Mouse (Mus musculus) heart, embryonic 15.5 days (tissue): ENCODE results near the gene Tagap1. TPM values are rescaled to one million over a fixed set of nuclear protein-coding genes. Genes with fewer than 3 reads are reported as not detected.
"Not testable (repeated sequence)": the region's sequence is repeated elsewhere in the genome, so short reads cannot be mapped to it uniquely, and the experiment has no call there.

ENCODE experiments used
- ATAC-seq: fragments of 200-750 bp; cut with Nextera tagmentation; replicated peaks from 2 replicates; pipeline ENCODE4 v1.8.0; 2017; ENCODE audit warnings: low read depth, moderate TSS enrichment; ENCODE audit not compliant: insufficient number of reproducible peaks, insufficient read depth, low FRiP score
- H3K27ac ChIP-seq: fragments of 300-500 bp; sonication (generic); 2 replicates; pipeline ENCODE4 v1.5.1; 2015; ENCODE audit warnings: mild to moderate bottlenecking, inconsistent platforms
- H3K27me3 ChIP-seq: fragments of 300-500 bp; sonication (generic); 2 replicates; pipeline ENCODE4 v1.6.1; 2015; ENCODE audit warnings: inconsistent platforms
- H3K36me3 ChIP-seq: fragments of 300-500 bp; sonication (generic); 2 replicates; pipeline ENCODE4 v1.6.1; 2015; ENCODE audit warnings: mild to moderate bottlenecking, inconsistent platforms
- H3K4me1 ChIP-seq: fragments of 300-500 bp; sonication (generic); replicated peaks from 2 replicates; pipeline ENCODE4 v1.6.1; 2015; ENCODE audit warnings: inconsistent platforms
- H3K4me2 ChIP-seq: fragments of 300-500 bp; sonication (generic); 2 replicates; pipeline ENCODE4 v1.6.1; 2015; ENCODE audit warnings: inconsistent platforms, mild to moderate bottlenecking, moderate library complexity
- H3K4me3 ChIP-seq: fragments of 300-500 bp; sonication (generic); 2 replicates; pipeline ENCODE4 v1.5.1; 2015; ENCODE audit warnings: mild to moderate bottlenecking, inconsistent platforms
- H3K9ac ChIP-seq: fragments of 300-500 bp; sonication (generic); 2 replicates; pipeline ENCODE4 v1.6.1; 2015; ENCODE audit warnings: mild to moderate bottlenecking, inconsistent platforms
- H3K9me3 ChIP-seq: fragments of 300-500 bp; sonication (generic); replicated peaks from 2 replicates; pipeline ENCODE4 v1.6.1; 2016; ENCODE audit warnings: inconsistent platforms
- WGBS: fragments of 180-500 bp; shearing (Covaris S2); methylation state at CpG from one replicate; pipeline ENCODE4 v1.1.7; 2015; ENCODE audit warnings: mixed read lengths; 5-methylcytosine and 5-hydroxymethylcytosine counted together
- polyA plus RNA-seq: library from polyadenylated mRNA; unstranded; fragments of >200 nt; fragmentation: Nextera tagmentation; extraction: Ambion mirVana; gene quantifications from 2 replicates; pipeline ENCODE4 v1.2.1, GENCODE M21; 2015

Gene Tagap1
- polyA plus RNA-seq, 1 experiment from 2014 or later, result 23.7 TPM

DNA sequence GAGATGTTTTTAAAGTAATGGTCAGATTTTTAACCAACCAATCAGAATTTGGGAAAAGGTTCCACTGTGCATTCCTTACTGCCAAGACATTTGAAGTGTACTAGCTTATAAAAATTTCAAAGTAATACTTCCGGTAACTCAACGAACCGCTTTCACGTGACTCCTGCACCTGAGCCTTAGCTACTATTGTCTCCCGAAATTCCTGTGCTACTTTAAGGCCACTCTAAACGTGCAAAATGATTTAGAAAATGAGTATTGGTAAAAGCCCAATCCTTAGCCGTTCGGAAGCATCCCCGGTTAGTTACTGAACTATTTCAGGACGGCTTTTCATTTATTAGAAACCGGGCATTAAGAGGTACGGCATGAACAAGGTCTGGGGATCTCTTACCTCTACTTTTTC is 607 bp downstream of the Tagap1 start:
- H3K27me3 ChIP-seq, H3K4me1 ChIP-seq, H3K9me3 ChIP-seq, ATAC-seq, H3K27ac ChIP-seq, H3K36me3 ChIP-seq: not testable (repeated sequence)
- peak overlapping the region; percentile 58 for H3K4me3 ChIP-seq
- under 1% methylated on average over 12 of the region's 12 CpGs for WGBS
- H3K4me2 ChIP-seq, result peak overlapping the region; percentile 49
- H3K9ac ChIP-seq, result peak overlapping the region; percentile 63; the same call in 1 of the 2 replicates

DNA sequence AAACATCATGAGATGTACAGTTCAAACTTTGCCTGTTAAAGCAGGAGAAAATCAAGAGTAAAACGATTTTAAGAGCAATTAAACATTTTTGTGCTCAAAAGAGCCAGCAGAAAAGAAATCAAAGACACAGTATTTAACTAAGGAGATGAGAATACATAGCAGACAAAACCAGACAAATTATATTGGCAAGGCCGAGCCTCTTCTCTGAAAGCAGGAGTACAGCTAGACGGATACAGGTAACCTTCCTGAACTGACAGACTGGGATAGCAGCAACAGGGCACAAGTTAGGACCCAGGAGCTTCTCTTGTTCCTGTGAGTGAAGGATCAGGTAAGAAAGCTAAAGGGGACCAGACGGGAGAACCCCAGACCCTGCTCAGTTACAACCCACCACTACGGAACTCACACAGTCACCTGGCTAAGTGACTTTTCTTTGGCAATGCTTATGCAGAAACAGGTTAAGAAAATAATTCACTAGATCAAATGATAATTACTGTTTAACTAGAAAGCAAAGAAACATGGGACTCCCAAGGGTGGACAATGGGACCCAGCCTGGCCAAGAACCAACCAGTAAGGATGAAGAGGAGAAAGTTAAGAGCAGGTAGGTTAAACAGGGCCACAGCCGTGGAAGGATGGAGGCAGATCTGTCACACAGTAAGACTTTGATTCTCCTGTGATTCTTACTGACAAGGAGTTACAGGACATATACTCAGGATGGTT is 1.3 kb downstream of the Tagap1 start:
- not testable (repeated sequence) for H3K27ac ChIP-seq, H3K27me3 ChIP-seq, H3K9ac ChIP-seq, ATAC-seq, H3K36me3 ChIP-seq, H3K4me1 ChIP-seq, H3K9me3 ChIP-seq
- Histone ChIP-seq H3K4me3 (peak overlapping the region; percentile 58), H3K4me2 (peak overlapping the region; percentile 49)
- 57% methylated on average over 5 of the region's 6 CpGs for WGBS

DNA sequence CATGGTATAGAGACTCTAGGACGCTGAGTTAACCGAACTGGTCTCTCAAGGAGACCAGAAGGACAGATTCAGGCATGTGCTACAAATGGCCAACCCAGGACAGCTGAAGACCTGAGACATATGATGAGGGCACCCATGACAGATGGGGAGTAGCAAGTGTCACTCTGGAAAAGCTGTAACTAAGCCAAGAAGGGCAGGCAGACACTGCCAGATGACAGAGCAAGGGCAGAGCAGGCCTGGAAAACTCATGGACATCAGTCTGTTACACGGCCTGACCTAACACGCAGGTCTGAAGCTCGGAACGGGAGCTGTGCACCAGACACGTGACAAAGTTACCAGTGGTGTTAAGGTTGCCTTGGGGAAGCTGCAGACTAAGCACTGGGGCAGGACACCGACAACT is 2.1 kb downstream of the Tagap1 start:
- 77% methylated on average over 7 of the region's 8 CpGs for WGBS
- H3K27ac ChIP-seq, H3K4me3 ChIP-seq, H3K27me3 ChIP-seq, H3K4me1 ChIP-seq, H3K36me3 ChIP-seq, H3K4me2 ChIP-seq, H3K9ac ChIP-seq, H3K9me3 ChIP-seq, ATAC-seq: not testable (repeated sequence)

DNA sequence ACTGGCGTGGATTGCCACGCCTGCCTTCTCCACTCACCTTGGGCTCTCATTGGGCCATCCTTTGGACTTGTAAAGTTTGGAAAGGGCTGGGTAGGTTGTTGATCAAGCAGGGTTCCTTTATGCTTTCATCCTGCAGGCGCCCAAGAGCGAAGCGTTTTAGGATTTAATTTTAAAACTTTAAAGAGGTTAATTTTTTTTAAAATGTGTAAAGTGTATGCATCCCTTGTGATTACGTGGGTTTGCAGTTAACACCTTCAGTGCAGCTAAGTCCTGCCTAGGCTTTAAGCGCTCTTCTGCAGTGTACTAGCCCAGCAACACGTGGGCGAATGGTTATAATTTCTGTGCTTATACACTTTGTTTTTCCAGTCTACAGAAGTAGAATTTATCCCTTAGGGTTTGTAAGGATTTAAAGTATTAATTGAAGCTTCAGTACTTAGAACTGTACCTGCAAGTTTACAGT is 12.2 kb downstream of the Tagap1 start:
- H3K9ac ChIP-seq, result peak overlapping the region; percentile 73
- not testable (repeated sequence) for H3K27me3 ChIP-seq, H3K9me3 ChIP-seq, H3K36me3 ChIP-seq, H3K4me1 ChIP-seq
- WGBS, result 8% methylated on average over 9 of the region's 9 CpGs
- H3K27ac ChIP-seq, result peak overlapping the region; percentile 95
- peak overlapping the region; percentile 72 for H3K4me2 ChIP-seq
- H3K4me3 ChIP-seq, result peak overlapping the region; percentile 67
- ATAC-seq, result 0 out of 2 replicates have a peak, but pooled peaks have one; percentile 8

DNA sequence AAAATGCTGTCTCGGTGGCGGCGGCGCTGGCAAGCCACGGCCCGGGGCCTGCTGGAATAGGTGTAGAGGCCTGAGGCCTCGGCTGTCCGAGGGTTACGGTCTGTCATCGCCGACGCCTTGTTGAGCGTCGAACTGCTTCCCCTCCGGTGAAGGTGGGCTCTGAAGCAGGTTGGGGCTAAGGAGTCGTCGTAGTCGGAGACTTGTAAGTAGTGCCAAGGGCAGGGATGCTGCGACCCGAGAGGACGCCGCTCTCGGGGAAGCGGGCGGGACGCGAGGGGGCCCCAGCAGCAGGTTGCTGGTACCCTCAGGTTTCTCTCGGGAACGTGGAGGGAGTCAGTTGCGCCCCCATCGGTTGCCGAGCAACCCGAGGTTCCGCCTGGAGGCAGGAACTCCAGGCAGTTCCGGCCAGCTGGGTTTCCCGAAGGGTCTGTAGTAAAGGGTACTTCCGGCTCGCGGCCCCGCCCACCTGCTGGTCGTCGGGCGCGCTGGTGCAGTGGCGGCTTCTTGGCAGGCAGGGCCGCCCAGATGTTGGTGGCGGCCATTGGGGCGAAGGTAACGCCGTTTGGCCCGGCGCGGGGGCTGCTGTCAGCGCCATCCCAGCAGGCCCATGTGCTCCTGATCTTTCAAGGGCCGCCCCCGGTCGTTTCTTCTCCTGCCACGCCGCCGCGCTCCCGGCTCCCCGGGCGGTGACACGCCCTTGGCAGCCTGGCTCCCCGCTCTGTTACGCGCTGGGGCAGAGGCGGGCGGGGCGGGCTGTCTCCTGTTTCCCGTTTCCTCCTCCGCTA is 12.8 kb downstream of the Tagap1 start, which contains the start of gene Rsph3b:
Gene Rsph3b, minus strand, starts transcription at position 699 of the 785 bp plus-strand sequence.
- H3K27me3 ChIP-seq, H3K9me3 ChIP-seq, H3K4me1 ChIP-seq, H3K36me3 ChIP-seq: not testable (repeated sequence)
- Histone ChIP-seq H3K4me2 (peak within 1 kb of the TSS; percentile 72), H3K4me3 (peak within 1 kb of the TSS; percentile 67), H3K27ac (peak within 1 kb of the TSS; percentile 95), H3K9ac (peak within 1 kb of the TSS; percentile 73)
- WGBS, result under 1% methylated on average over 73 of the region's 73 CpGs
- ATAC-seq, result peak; percentile 97

DNA sequence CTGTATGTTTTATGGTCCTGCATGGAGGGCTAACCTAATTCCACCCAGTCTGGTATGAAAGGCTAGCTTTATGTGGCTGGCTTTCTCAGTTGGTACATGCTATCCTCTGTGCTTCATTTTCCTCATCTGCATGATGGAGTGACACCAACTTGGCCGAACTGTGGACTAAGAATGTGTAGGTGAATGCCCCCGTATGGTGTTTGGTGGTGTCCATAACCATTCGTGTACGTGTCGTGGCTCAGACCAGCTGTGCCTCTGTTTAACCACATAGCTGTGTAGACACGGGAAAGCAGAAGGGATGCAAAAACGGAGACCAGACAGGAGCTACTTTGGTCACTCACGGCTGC is 13.3 kb downstream of the Tagap1 start:
- Histone ChIP-seq H3K4me3 (peak overlapping the region; percentile 67), H3K4me2 (peak overlapping the region; percentile 72), H3K9ac (peak overlapping the region; percentile 73; the same call in 1 of the 2 replicates)
- not testable (repeated sequence) for H3K27ac ChIP-seq, ATAC-seq, H3K36me3 ChIP-seq, H3K4me1 ChIP-seq, H3K9me3 ChIP-seq, H3K27me3 ChIP-seq
- WGBS, result no CpG with 5 or more reads among the region's 8 CpGs

DNA sequence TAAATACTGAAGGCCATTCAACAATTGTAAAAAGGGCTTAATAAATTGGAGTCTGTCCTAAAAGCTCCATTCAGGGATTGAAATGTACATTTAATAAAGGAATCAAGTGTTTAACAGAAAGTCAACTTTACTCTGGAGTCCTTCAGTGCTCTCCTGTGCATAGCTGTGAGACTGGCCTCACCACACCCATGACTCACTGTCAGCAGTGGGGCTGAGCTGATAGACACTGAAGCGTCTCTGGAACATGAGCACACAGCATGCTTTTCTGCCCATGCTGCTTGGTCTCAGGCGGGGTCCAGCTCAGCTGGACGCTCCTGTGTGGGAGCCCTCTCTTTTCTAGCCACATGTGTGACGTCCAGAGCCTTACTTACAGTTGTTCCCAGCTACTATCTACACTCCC is 18.4 kb downstream of the Tagap1 start:
- not testable (repeated sequence) for H3K9me3 ChIP-seq, H3K27ac ChIP-seq, H3K4me1 ChIP-seq, H3K4me2 ChIP-seq, H3K27me3 ChIP-seq, H3K9ac ChIP-seq, H3K36me3 ChIP-seq, ATAC-seq, H3K4me3 ChIP-seq
- whole genome bisulfite sequencing, result no CpG with 5 or more reads among the region's 4 CpGs

DNA sequence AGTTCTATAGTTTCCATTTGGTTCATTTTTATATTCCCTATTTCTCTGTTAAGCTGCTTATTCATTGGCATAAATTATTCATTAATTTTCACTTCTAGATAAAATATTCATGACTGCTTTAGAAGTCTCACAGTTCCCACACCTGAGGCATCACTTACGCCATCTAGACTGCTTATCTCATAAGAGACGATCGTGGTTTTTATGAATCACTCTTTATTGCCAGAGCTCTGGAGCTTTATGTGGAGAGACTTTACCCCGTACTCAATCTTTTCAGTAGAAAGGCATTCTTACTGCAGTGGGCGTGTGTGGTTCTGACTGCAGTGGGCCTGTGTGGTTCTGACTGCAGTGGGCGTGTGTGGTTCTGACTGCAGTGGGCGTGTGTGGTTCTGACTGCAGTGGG is 29.3 kb downstream of the Tagap1 start:
- not testable (repeated sequence) for H3K27me3 ChIP-seq, H3K4me2 ChIP-seq, ATAC-seq, H3K36me3 ChIP-seq, H3K4me3 ChIP-seq, H3K4me1 ChIP-seq, H3K9ac ChIP-seq, H3K27ac ChIP-seq, H3K9me3 ChIP-seq
- WGBS, result 90% methylated on average over 7 of the region's 7 CpGs

DNA sequence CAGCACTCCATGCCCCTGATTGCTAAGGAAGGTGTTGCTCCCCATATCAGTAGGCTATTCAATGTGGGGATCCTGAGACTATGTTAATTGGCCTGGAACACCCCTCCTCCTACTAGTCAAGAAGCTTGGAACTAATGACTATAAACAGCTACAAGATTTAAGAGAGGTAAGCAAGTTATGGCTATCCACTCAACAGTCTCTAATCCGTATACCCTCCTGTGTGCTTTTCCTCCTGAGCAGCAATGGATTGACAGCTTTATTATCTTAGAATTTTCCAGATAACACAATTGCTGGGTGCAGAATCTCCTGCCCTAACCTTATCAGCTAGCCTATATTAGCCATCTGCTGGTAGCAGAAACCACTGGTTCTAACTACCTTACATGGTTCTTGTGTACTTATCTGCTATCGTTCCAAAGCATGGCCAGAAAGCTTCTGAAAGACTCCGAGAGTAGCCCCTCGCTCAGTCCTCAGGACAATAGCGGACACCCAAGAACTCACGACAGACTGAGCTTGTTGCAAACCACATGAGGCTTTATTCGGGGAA is 40.5 kb downstream of the Tagap1 start:
- not testable (repeated sequence) for ATAC-seq, H3K27me3 ChIP-seq, H3K4me1 ChIP-seq, H3K4me2 ChIP-seq, H3K36me3 ChIP-seq, H3K4me3 ChIP-seq, H3K9ac ChIP-seq, H3K27ac ChIP-seq, H3K9me3 ChIP-seq
- WGBS, result 73% methylated on average over 7 of the region's 7 CpGs

DNA sequence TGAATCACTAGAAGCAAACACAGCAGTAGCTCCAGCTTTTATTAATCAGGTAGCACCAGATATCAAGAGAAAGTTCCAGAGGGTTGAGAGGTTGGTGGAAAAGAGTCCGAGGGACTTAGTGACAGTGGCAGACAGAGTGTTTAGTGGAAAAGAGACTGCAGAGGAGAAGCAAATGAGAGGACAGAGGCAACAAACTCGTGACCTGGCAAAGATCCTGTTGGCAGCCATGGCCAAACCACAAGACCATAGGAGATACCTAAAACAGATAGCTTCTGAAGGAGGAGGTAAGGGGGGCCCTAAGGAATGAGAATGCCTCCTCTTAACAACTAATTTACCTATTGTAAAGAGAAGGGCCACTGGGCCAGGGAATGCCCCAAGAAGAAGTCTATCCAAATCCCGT is 41.6 kb downstream of the Tagap1 start:
- H3K4me2 ChIP-seq, H3K36me3 ChIP-seq, H3K9ac ChIP-seq, H3K27ac ChIP-seq, H3K9me3 ChIP-seq, H3K4me3 ChIP-seq, H3K27me3 ChIP-seq, ATAC-seq, H3K4me1 ChIP-seq: not testable (repeated sequence)
- WGBS, result 76% methylated on average over 3 of the region's 3 CpGs

DNA sequence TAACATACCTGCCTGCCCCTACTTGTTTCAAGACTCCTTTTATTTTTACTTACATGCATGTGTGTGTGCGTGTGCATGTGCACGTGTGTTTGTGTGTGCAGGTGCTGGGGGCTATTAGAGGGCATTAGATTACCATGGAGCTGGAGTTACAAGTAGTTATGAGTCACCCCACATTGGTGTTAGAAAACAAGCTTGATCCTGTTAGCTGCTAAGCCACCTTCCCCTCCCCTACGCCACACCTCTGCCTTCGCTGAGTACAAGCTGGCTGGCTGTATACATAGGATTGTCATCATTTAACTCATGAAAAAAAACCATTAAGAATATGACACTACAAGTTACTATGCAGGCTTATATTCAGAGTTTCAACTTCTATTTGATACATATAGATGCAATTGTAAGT is 45.7 kb downstream of the Tagap1 start:
- H3K9me3 ChIP-seq, ATAC-seq, H3K9ac ChIP-seq, H3K27me3 ChIP-seq, H3K4me2 ChIP-seq, H3K4me3 ChIP-seq, H3K4me1 ChIP-seq, H3K36me3 ChIP-seq, H3K27ac ChIP-seq: not testable (repeated sequence)
- 92% methylated on average over 2 of the region's 4 CpGs for WGBS
